Mouse (Mus musculus) stomach, embryonic 15.5 days (tissue): ENCODE measurements at regions not wholly inside any gene's neighbourhood (a gene's known extent, or its start where the extent isn't known, plus 50 kb on each side); places are given as distances from the start of the nearest gene placed in this dataset.
A peak's percentile ranks its signal among the peaks of the same experiment; 100 is the strongest.

ENCODE experiments used
- ATAC-seq: fragments of 200-750 bp; cut with Nextera tagmentation; 2 replicates; pipeline ENCODE4 v1.8.0; 2017; ENCODE audit warnings: low read depth, moderate number of reproducible peaks, moderate TSS enrichment; ENCODE audit not compliant: insufficient read depth, low FRiP score
- H3K27ac ChIP-seq: fragments of 300-500 bp; sonication (generic); 2 replicates; pipeline ENCODE4 v1.5.1; 2015; ENCODE audit warnings: mild to moderate bottlenecking, inconsistent platforms
- H3K27me3 ChIP-seq: fragments of 300-500 bp; sonication (generic); replicated peaks from 2 replicates; pipeline ENCODE4 v1.6.1; 2015; ENCODE audit warnings: inconsistent platforms
- H3K36me3 ChIP-seq: fragments of 300-500 bp; sonication (generic); 2 replicates; pipeline ENCODE4 v1.6.1; 2015; ENCODE audit warnings: inconsistent platforms
- H3K4me1 ChIP-seq: fragments of 300-500 bp; sonication (generic); 2 replicates; pipeline ENCODE4 v1.6.1; 2015; ENCODE audit warnings: inconsistent platforms
- H3K4me2 ChIP-seq: fragments of 300-500 bp; sonication (generic); 2 replicates; pipeline ENCODE4 v1.6.1; 2015; ENCODE audit warnings: mild to moderate bottlenecking, inconsistent platforms
- H3K4me3 ChIP-seq: fragments of 300-500 bp; sonication (generic); replicated peaks from 2 replicates; pipeline ENCODE4 v1.5.1; 2015; ENCODE audit warnings: inconsistent platforms
- H3K9ac ChIP-seq: fragments of 300-500 bp; sonication (generic); 2 replicates; pipeline ENCODE4 v1.6.1; 2015; ENCODE audit warnings: inconsistent platforms
- H3K9me3 ChIP-seq: fragments of 300-500 bp; sonication (generic); 2 replicates; pipeline ENCODE4 v1.6.1; 2016; ENCODE audit warnings: inconsistent platforms
- WGBS: fragments of 180-500 bp; shearing (Covaris S2); methylation state at CpG from one replicate; pipeline ENCODE4 v1.1.7; 2015; 5-methylcytosine and 5-hydroxymethylcytosine counted together

DNA sequence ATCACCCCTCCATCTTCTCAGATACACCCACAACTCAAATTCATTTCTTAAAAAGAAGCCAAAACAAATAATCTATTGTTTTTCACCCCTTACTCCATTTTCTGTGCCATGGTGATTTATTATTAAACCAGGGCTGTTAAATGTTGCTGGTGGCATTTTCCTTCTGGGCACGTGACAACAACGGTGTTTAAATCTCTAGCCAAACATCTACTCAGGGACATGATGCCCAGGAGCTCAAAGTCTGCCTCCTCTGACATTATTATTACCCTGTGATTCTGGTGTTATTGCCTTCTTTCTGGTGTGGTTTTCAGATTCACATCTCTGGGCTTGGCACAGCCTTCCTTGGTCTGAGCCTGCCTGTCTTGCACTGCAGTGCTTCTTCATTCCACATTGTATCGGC, 253.5 kb upstream of the Camk1g start:
- Histone ChIP-seq H3K27ac (no peak overlapping the region), H3K9me3 (no peaks in the 10 kb centered on the region), H3K4me2 (no peak overlapping the region), H3K4me3 (no peak overlapping the region), H3K9ac (no peak overlapping the region), H3K4me1 (0 out of 2 replicates have a peak, but pooled peaks cover 3% of the 10 kb centered on the region), H3K36me3 (no peaks in the 10 kb centered on the region), H3K27me3 (no peaks in the 10 kb centered on the region)
- 79% methylated on average over 3 of the region's 3 CpGs for WGBS
- no peak for ATAC-seq

DNA sequence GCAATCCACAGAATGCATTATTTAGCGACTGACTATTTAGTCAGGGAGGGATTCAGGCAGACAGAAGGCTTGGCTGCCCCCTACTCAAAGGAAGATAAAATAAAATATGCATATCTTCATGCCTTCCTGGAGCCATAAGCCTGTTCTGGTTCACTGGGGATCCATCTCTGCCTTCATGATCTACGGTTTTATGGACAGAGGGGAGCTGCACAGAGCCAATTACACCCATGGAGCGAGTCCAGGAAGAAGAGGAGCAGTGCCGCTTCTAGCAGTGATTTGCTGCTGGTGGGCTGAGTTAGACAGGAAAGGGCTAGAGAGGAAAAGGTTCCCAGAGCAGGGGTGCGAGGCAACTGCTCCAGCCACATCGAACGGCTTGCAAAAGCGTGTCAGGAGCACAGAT, 248.2 kb upstream of the Camk1g start:
- Histone ChIP-seq H3K36me3 (no peaks in the 10 kb centered on the region), H3K9me3 (no peaks in the 10 kb centered on the region), H3K27me3 (no peaks in the 10 kb centered on the region), H3K4me1 (no peaks in the 10 kb centered on the region), H3K4me2 (no peak overlapping the region), H3K27ac (no peak overlapping the region), H3K9ac (no peak overlapping the region), H3K4me3 (no peak overlapping the region)
- 67% methylated on average over 8 of the region's 8 CpGs for WGBS
- no peak for ATAC-seq

DNA sequence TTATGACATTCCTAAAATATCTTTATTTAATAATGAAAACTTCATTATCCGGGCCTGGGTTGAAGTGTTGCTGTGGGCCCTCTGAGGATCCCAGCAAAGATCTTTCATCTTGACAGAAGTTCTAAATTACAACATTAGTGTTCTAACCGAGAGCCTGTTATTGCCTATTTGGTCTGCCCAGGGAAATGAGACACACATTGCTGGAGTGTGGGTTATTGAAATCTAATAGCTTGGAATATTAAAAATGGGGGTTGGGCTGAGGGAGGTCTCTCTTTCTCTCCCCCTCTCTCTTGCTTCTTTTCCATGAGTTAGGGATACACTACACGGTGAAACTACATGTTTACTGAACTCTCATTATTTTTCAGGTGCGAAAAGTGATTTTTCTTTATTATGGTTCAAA, 240.4 kb upstream of the Camk1g start:
- H3K27me3 ChIP-seq: no peaks in the 10 kb centered on the region
- no peaks in the 10 kb centered on the region for H3K4me1 ChIP-seq
- no peak overlapping the region for H3K4me2 ChIP-seq
- ATAC-seq: no peak
- no peak overlapping the region for H3K27ac ChIP-seq
- no peaks in the 10 kb centered on the region for H3K9me3 ChIP-seq
- no peak overlapping the region for H3K9ac ChIP-seq
- no peak overlapping the region for H3K4me3 ChIP-seq
- no peaks in the 10 kb centered on the region for H3K36me3 ChIP-seq
- 57% methylated on average over 4 of the region's 4 CpGs for WGBS

DNA sequence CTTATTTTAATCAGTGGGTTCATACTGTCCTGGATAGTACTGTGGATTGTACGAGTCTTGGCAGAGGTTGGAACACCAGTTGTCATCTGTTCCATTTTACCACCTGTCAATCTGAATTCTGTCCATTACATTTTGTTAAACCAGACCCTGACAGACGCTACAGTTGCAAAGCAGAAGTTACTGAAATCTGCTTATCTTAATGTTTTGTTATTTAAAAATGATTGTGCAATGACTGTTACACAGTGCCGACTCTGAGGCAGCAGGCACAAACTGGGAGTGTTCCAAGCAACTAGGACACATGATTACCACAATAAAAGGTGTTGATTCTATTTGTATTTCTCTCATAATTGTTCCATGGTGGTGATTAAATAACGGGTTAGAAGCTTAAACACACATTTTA, 229.8 kb upstream of the Camk1g start:
- H3K9ac ChIP-seq: no peak overlapping the region
- no peaks in the 10 kb centered on the region for H3K27me3 ChIP-seq
- WGBS: 54% methylated on average over 4 of the region's 4 CpGs
- H3K4me1 ChIP-seq: no peaks in the 10 kb centered on the region
- no peak overlapping the region for H3K4me3 ChIP-seq
- no peaks in the 10 kb centered on the region for H3K36me3 ChIP-seq
- no peak overlapping the region for H3K4me2 ChIP-seq
- no peak overlapping the region for H3K27ac ChIP-seq
- ATAC-seq: no peak
- no peaks in the 10 kb centered on the region for H3K9me3 ChIP-seq

DNA sequence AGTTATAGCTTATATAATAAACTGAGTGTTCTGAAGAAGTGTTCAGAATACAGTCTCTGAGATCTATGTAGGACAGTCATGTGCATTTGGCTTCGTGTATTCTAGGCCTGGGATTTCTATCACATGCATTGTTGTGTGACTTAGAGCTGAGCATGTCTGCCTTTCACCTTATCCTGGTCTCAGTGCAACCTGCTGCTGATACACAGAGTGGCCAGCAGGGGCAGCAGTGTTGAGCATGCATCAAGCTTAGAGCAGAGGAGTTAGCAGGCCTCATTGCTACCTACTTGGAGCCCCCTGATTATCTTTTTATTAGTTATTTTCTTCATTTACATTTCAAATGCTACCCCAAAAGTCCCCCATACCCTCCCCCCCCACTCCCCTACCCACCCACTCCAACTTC, 229.1 kb upstream of the Camk1g start:
- ATAC-seq: no peak
- Histone ChIP-seq H3K27me3 (no peaks in the 10 kb centered on the region), H3K4me3 (no peak overlapping the region), H3K36me3 (no peaks in the 10 kb centered on the region), H3K9me3 (no peaks in the 10 kb centered on the region), H3K4me2 (no peak overlapping the region), H3K4me1 (no peaks in the 10 kb centered on the region), H3K27ac (no peak overlapping the region), H3K9ac (no peak overlapping the region)
- WGBS: 36% methylated on average over 1 of the region's 1 CpGs

DNA sequence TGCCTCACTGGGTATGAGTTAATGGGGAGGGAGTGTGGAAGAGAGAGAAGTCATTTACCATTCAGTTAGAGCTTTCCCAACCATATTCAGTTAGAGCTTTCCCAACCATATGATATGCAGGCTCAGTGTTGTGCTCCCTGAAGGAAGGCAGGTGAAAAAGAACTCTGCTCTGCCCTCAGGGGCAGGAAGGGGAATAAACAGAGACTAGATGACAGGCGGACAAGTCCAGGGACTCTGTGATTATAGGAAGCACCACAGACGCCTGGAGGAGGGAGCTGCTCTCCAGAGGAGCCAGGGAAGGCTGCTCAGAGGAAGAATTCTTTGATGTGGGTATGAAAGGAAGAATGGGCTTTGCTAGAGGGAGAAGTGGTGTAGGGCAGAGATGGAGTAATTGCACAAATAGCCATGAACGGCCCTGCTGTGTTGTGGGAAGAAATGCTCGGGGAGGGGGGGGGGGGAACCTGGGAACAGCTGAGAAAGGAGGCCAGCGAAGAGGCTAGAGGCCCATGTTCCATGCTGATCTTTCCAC, 220.3 kb upstream of the Camk1g start:
- WGBS: 42% methylated on average over 5 of the region's 5 CpGs
- Histone ChIP-seq H3K4me3 (no peak overlapping the region), H3K27me3 (no peaks in the 10 kb centered on the region), H3K36me3 (no peaks in the 10 kb centered on the region), H3K9me3 (no peaks in the 10 kb centered on the region), H3K4me1 (no peaks in the 10 kb centered on the region), H3K27ac (no peak overlapping the region), H3K9ac (no peak overlapping the region), H3K4me2 (no peak overlapping the region)
- ATAC-seq: no peak

DNA sequence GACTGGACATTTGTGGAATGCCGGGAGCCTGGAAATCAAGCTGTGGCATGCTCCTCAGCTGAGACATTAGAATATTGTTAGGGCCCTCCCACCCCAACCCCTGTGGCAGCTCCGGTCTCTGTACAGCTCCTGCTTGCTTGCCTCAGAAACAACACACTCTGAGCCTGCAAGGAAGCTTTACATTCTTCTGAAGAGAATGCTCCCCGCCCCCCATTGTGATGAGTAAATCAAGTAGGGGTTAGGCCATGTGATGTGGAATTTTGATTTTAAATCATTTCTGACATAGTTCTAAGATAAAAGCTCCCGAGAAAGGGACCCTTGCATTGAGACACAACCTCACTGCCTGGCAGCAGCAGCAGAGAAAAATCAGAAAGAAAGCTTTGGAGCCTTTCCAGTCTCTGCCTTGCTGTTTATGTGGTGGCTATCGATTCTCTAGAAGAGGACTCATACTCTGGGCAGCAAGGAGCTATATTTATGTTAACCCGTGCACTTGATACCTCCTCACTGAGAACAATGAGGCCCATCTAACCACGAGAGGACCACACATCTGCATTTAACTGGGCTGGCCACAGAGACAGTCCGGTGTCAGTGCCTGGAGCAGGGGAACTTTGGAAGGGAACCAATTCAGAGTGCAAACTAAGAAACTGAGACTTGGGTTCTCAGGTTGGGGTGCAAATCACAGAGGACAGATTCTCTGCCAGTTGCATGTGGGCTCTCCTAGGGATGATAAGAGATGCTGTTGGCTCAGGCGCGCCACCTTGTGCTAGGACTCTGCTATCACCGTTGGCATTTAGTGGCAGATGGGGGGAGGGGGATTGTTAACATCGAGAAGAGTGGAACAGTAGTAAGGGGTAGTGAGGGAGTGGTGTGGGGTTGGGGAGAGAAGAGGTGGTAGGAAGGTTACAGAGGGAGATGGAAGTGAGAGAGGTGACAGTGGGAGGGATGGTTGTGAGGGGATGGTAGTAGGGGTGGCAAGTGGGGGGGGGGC, 218.7 kb upstream of the Camk1g start:
- ATAC-seq: peak; percentile 39; the same call in 1 of the 2 replicates
- no peak overlapping the region for H3K4me2 ChIP-seq
- WGBS: 17% methylated on average over 12 of the region's 12 CpGs
- H3K9ac ChIP-seq: no peak overlapping the region
- H3K36me3 ChIP-seq: no peaks in the 10 kb centered on the region
- H3K4me1 ChIP-seq: no peaks in the 10 kb centered on the region
- H3K9me3 ChIP-seq: no peaks in the 10 kb centered on the region
- H3K27ac ChIP-seq: peak overlapping the region; percentile 46; the same call in 1 of the 2 replicates
- no peak overlapping the region for H3K4me3 ChIP-seq
- no peaks in the 10 kb centered on the region for H3K27me3 ChIP-seq

DNA sequence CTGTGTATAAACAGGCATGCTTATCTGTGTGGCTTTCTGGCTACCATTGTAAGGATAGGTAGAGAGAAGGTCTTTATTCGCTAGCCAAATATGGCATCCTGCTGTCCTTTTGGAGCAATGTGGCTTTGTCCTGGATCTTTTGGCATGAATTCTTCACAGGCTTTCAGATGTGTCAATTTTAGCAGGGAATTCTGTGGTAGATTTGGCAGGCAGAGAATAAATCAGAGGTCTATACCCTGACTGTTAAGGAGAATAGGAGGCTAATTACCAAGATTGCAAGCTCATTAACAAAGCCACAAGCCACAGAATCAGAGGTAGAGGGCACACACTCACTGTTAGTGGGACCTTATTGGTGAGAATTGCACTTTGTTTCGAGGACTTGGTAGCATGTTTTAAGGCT, 217.2 kb upstream of the Camk1g start:
- Histone ChIP-seq H3K9ac (no peak overlapping the region), H3K4me3 (no peak overlapping the region), H3K27ac (no peak overlapping the region), H3K4me2 (no peak overlapping the region), H3K4me1 (no peaks in the 10 kb centered on the region), H3K9me3 (no peaks in the 10 kb centered on the region), H3K27me3 (no peaks in the 10 kb centered on the region), H3K36me3 (no peaks in the 10 kb centered on the region)
- ATAC-seq: no peak
- 79% methylated on average over 2 of the region's 2 CpGs for WGBS

DNA sequence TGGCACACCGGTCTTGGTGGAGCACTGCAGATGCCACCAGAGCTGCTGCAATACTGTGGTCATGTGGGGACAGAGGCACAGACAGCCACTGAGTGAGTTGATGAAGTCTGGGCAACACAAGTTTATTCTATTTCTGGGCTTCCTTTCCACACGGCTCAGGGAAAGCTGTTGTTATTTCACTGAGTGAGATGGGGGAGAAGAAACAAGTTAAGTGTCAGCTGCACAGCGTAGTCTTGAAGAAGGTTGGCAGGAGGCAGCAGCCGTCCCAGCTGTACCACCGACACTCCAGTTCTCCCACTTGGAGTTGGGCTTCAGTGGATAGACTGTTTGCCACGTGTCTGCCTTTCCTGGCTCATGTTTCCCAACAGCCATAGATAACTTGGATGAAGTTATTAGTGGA, 216.8 kb upstream of the Camk1g start:
- Histone ChIP-seq H3K27ac (no peak overlapping the region), H3K27me3 (no peaks in the 10 kb centered on the region), H3K36me3 (no peaks in the 10 kb centered on the region), H3K4me1 (no peaks in the 10 kb centered on the region), H3K9me3 (no peaks in the 10 kb centered on the region), H3K9ac (no peak overlapping the region), H3K4me2 (no peak overlapping the region), H3K4me3 (no peak overlapping the region)
- WGBS: 58% methylated on average over 6 of the region's 6 CpGs
- ATAC-seq: no peak

DNA sequence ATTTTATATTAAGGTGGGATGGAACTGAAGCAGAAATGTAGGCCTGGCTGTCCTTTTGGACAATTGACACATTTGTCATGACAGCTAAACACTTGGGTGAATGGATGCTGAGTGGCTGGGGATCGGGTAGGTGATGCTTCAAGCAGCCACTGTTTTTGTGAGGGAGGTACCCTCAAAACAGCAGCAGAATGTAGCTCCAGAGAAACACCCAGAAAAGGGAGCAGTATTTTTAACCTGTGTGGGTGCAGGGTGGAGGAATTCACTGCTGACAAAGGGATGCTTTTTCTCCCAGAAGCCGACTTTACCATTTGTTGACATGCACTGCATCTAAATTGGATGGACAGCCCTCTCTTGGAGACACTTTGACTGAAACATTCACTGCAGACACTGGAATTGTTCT, 213.7 kb upstream of the Camk1g start:
- Histone ChIP-seq H3K4me2 (no peak overlapping the region), H3K9me3 (no peaks in the 10 kb centered on the region), H3K36me3 (no peaks in the 10 kb centered on the region), H3K27ac (no peak overlapping the region), H3K4me1 (no peaks in the 10 kb centered on the region), H3K4me3 (no peak overlapping the region), H3K9ac (no peak overlapping the region), H3K27me3 (no peaks in the 10 kb centered on the region)
- WGBS: 78% methylated on average over 2 of the region's 2 CpGs
- no peak for ATAC-seq

DNA sequence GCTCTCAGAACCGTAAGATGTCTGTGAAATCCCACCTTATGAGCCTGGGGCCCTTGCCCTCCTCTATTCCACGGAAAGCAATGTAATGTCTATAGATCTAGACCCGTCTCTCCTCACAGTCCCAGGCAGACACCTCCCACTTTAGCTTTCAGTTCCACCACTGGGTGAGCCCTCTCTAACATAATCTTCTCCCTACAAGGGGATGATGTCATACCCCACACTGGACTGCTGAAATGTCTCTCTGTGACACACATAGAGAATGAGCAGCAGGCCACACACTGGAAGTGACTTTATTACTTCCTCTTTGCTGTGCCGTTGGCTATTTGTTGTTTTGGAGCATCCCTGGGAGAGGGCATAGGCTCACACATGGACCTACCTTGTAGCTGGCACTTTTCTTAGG, 210.3 kb upstream of the Camk1g start:
- H3K4me3 ChIP-seq: no peak overlapping the region
- 61% methylated on average over 4 of the region's 4 CpGs for WGBS
- no peak overlapping the region for H3K9ac ChIP-seq
- no peaks in the 10 kb centered on the region for H3K27me3 ChIP-seq
- no peaks in the 10 kb centered on the region for H3K9me3 ChIP-seq
- H3K4me1 ChIP-seq: 0 out of 2 replicates have a peak, but pooled peaks cover 5% of the 10 kb centered on the region
- no peak overlapping the region for H3K27ac ChIP-seq
- no peak overlapping the region for H3K4me2 ChIP-seq
- ATAC-seq: no peak
- no peaks in the 10 kb centered on the region for H3K36me3 ChIP-seq

DNA sequence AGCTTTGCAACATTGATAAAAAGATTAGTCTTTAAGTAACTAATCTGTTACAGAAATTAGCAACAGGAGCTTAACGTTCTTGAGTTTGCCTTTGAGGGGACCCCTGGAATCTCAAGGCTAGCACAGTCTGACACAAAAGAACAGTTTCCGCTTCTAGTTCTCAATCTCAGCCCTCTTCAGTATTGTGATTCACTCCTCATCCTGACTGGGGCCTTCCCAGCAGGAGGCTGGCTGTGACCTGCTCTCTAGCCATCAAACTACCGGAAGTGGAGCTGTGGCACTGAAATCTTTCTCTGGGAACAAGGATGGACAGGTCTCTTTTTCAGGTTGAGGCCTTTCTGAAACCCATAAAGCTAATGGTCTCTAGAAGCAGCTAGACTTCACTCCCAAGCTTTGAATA, 209.6 kb upstream of the Camk1g start:
- no peaks in the 10 kb centered on the region for H3K9me3 ChIP-seq
- H3K27ac ChIP-seq: no peak overlapping the region
- no peaks in the 10 kb centered on the region for H3K27me3 ChIP-seq
- H3K4me3 ChIP-seq: no peak overlapping the region
- H3K36me3 ChIP-seq: no peaks in the 10 kb centered on the region
- no peak overlapping the region for H3K9ac ChIP-seq
- 0 out of 2 replicates have a peak, but pooled peaks cover 5% of the 10 kb centered on the region for H3K4me1 ChIP-seq
- no peak overlapping the region for H3K4me2 ChIP-seq
- ATAC-seq: no peak
- WGBS: 74% methylated on average over 3 of the region's 3 CpGs
